Mouse (Mus musculus): ENCODE results near the gene Jsrp1.

- TF ChIP-seq POLR2A (IDR thresholded peaks at IDR 0.05; ENCODE audit: borderline replicate concordance, extremely low read depth, low read depth, low read length) (no peak), CTCF (IDR thresholded peaks at IDR 0.05; ENCODE audit: insufficient read depth, low read length) (no peak)
These were observed 17.8 kb upstream of the Jsrp1 start for GRCm38 (mm10) chr10:80831136-80831535.

Data from lung, adult 2 months (tissue).